8 mouse cellular contexts compared by ENCODE assay signal in the genomic region with DNA sequence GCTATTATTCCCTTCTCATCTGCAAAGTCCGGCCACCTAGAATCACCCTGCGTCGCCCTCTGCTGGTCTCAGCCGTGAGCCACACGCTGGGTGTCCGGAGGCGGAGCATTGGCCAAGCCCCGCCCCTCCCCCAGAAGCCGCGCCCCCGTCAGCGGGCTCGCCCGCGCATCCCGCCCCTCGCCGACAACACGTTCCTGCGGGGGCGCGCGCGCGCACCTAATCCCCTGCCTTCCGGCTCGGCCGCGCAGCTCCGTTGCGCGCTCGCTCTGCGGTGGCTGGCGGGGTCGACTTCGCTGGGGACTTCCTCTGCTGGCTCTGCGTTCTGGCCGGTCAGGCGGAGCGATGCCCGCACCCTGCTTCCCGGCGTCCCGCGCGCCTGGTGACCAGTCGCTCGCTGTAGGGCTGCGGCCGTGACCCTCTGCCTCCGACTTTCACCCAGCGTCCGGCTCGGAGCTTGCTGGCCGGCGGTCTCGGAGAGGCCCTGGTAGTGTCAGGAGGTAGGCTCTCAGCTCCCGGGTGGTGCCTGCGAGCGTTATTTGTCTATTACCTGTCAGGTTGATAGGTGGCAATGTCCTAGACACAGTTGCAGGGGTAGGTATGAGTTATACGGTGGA. TPM values are rescaled to one million over a fixed set of nuclear protein-coding genes. Genes with fewer than 3 reads are reported as not detected.
DNase-seq lines count a peak whose midpoint lies in the region; ATAC-seq lines count a peak whose summit lies in the region.

Gene Tigd2 (plus strand): TSS at position 186 of the 614 bp plus-strand sequence.

- no peaks in the 10 kb centered on the region for H3K9me3 ChIP-seq in heart, embryonic 14.5 days (ENCODE audit: control insufficient read depth, low read length)
- H3K9me3 ChIP-seq in liver, embryonic 13.5 days (replicated peaks) = no peaks in the 10 kb centered on the region
- no peaks in the 10 kb centered on the region for H3K9me3 ChIP-seq in stomach, embryonic 16.5 days (replicated peaks; ENCODE audit: control insufficient read depth, low read length)

- peak within 1 kb of the TSS; percentile 86 for H3K4me2 ChIP-seq in heart, embryonic 14.5 days (ENCODE audit: low read length)
- H3K4me2 ChIP-seq in liver, embryonic 13.5 days = peak within 1 kb of the TSS; percentile 80
- H3K4me2 ChIP-seq in stomach, embryonic 16.5 days (ENCODE audit: low read depth, low read length) = peak within 1 kb of the TSS; percentile 79

- H3K4me3 ChIP-seq in heart, embryonic 14.5 days (ENCODE audit: control insufficient read depth in 1 of 2, insufficient read depth in 1 of 2, low read depth in 1 of 2, low read length in 2 of 2) = peak within 1 kb of the TSS; percentile 89 to 94
- peak within 1 kb of the TSS; percentile 79 for H3K4me3 ChIP-seq in liver, embryonic 13.5 days (replicated peaks)
- peak within 1 kb of the TSS; percentile 98 for H3K4me3 ChIP-seq in stomach, embryonic 16.5 days (replicated peaks; ENCODE audit: low read length)

- H3K9ac ChIP-seq in heart, embryonic 14.5 days (ENCODE audit: low read length) = peak within 1 kb of the TSS; percentile 93
- H3K9ac ChIP-seq in liver, embryonic 13.5 days = peak within 1 kb of the TSS; percentile 85
- H3K9ac ChIP-seq in stomach, embryonic 16.5 days (ENCODE audit: low read length) = peak within 1 kb of the TSS; percentile 97

- H3K36me3 ChIP-seq in heart, embryonic 14.5 days (ENCODE audit: control insufficient read depth, insufficient read depth, low read length) = no peaks in the 10 kb centered on the region
- H3K36me3 ChIP-seq in liver, embryonic 13.5 days = no peaks in the 10 kb centered on the region
- H3K36me3 ChIP-seq in stomach, embryonic 16.5 days (ENCODE audit: control insufficient read depth, insufficient read depth, low read length) = 0 out of 2 replicates have a peak, but pooled peaks cover 3% of the 10 kb centered on the region

- peak within 1 kb of the TSS; percentile 87 to 90 for H3K27ac ChIP-seq in heart, embryonic 14.5 days (replicated peaks in 1 of 2; ENCODE audit: control insufficient read depth in 1 of 2, insufficient read depth in 1 of 2, low read depth in 2 of 2, low read length in 2 of 2)
- peak within 1 kb of the TSS; percentile 68 for H3K27ac ChIP-seq in liver, embryonic 13.5 days
- H3K27ac ChIP-seq in stomach, embryonic 16.5 days (ENCODE audit: low read length) = peak within 1 kb of the TSS; percentile 90

- DNase-seq in CD4-positive helper T cell, adult 2 months (ENCODE audit: low read depth, low spot score) = peak; percentile 94
- peak; percentile 82 for DNase-seq in brain, embryonic 18.5 days (ENCODE audit: low read depth, low spot score)
- DNase-seq in kidney, postnatal 14 days = peak; percentile 95
- peak; percentile 68 for DNase-seq in liver, embryonic 13.5 days
- peak; percentile 94 for DNase-seq in neural tube, embryonic 10.5 days (ENCODE audit: extremely low spot score, low spot score)

- ATAC-seq in erythroid progenitor cell, adult 5-6 weeks (replicated peaks; ENCODE audit: low FRiP score, poor library complexity, severe bottlenecking) = peak; percentile 96
- peak; percentile 97 for ATAC-seq in heart, embryonic 14.5 days (ENCODE audit: insufficient number of reproducible peaks, insufficient read depth, low FRiP score, low read depth)
- ATAC-seq in liver, embryonic 13.5 days (ENCODE audit: low read depth) = peak; percentile 94
- peak; percentile 99 for ATAC-seq in stomach, embryonic 16.5 days (ENCODE audit: insufficient read depth, low FRiP score)

- H3K4me1 ChIP-seq in heart, embryonic 14.5 days (ENCODE audit: control insufficient read depth in 2 of 2, insufficient read depth in 2 of 2, low read length in 2 of 2) = peaks cover 2 to 11% of the 10 kb centered on the region in 2 experiments; a peak in 3 of 4 replicates
- H3K4me1 ChIP-seq in liver, embryonic 13.5 days (replicated peaks) = peaks cover 7% of the 10 kb centered on the region; the same call in 1 of the 2 replicates
- no peaks in the 10 kb centered on the region; the same call in 1 of the 2 replicates for H3K4me1 ChIP-seq in stomach, embryonic 16.5 days (ENCODE audit: control insufficient read depth, insufficient read depth, low read length)

- under 1% methylated on average over 62 of the region's 62 CpGs for WGBS in heart, embryonic 14.5 days
- under 1% methylated on average over 62 of the region's 62 CpGs for WGBS in liver, embryonic 13.5 days (ENCODE audit: insufficient replicate concordance)
- under 1% methylated on average over 61 of the region's 62 CpGs for WGBS in stomach, embryonic 16.5 days

- no peaks in the 10 kb centered on the region for H3K27me3 ChIP-seq in heart, embryonic 14.5 days (ENCODE audit: control insufficient read depth, insufficient read depth, low read length)
- H3K27me3 ChIP-seq in liver, embryonic 13.5 days = no peaks in the 10 kb centered on the region
- no peaks in the 10 kb centered on the region for H3K27me3 ChIP-seq in stomach, embryonic 16.5 days (ENCODE audit: control insufficient read depth, insufficient read depth, low read length)

RNA-seq across cellular contexts. Expression of gene Tigd2, which starts in this region (rescaled TPM):
- total RNA-seq in erythroid progenitor cell, adult 5-6 weeks (2015; ENCODE audit: low replicate concordance) = 2.5 and 8.3 TPM in 2 replicates
- 3.1 and 6.2 TPM in 2 replicates for total RNA-seq in erythroid progenitor cell, adult 5-6 weeks (2017; ENCODE audit: low replicate concordance)
- 14.3 and 18.8 TPM in 2 replicates for polyA plus RNA-seq in heart, embryonic 14.5 days (2014; fragmentation: Nextera tagmentation; extraction: Ambion mirVana)
- 3.5 and 4.3 TPM in 2 replicates for polyA plus RNA-seq in liver, embryonic 13.5 days (2015; fragmentation: Nextera tagmentation; extraction: Ambion mirVana)
- polyA plus RNA-seq in stomach, embryonic 16.5 days (2015; fragmentation: Nextera tagmentation; extraction: Ambion mirVana) = 11.4 and 12.1 TPM in 2 replicates

Comparison
In these comparisons a context has a peak if more than half of its experiments do, and no peak if none do; other contexts are left out.
1. Peak in every context shown above with its lines: DNase-seq, ATAC-seq, H3K4me3 ChIP-seq and H3K27ac ChIP-seq.